Mouse (Mus musculus) cortical plate, adult 2 months (tissue): ENCODE results near the gene Rps29.

Experiments used
- CTCF ChIP-seq: fragments of 200-500 bp; IDR thresholded peaks from 2 replicates; pipeline ENCODE4 v1.5.1; 2011; ENCODE audit warnings: mild to moderate bottlenecking, control low read depth, low read length; ENCODE audit not compliant: insufficient read depth; ENCODE audit errors: extremely low read depth
- POLR2A ChIP-seq: fragments of 200-500 bp; IDR thresholded peaks from 2 replicates; pipeline ENCODE4 v1.6.1; 2011; ENCODE audit warnings: mild to moderate bottlenecking, low read length, control low read depth; ENCODE audit not compliant: insufficient read depth; ENCODE audit errors: extremely low read depth

DNA sequence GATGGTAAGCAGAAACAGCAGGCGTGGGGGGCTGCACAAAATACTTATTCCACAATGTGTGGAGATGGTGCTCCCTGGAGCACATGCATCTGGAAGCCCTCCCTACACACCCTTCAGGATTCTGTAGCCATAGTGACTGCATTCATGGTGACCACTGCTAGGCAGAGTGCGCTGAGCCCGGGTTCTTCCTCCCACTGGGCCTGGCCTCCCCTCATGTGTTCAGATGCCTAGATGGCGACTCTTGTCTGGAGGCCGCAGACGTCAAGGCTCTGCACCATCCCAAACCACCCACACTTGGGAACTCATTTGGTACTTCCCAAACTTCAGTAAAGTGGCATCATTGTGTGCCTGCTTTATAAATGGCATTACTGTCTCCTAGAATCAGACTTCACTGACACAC, 15.5 kb downstream of the Rps29 start:
- TF ChIP-seq CTCF (no peak), POLR2A (no peak)
